Mouse (Mus musculus) kidney, embryonic 14.5 days (tissue): ENCODE data around the gene Mapk8ip1. TPM values are rescaled to one million over a fixed set of nuclear protein-coding genes. Genes with fewer than 3 reads are reported as not detected.

Experiments
- ATAC-seq: fragments of 200-750 bp; cut with Nextera tagmentation; 2 replicates; pipeline ENCODE4 v1.8.0; 2017; ENCODE audit warnings: moderate number of reproducible peaks, mild to moderate bottlenecking, moderate TSS enrichment, moderate library complexity; ENCODE audit not compliant: low FRiP score, low TSS enrichment
- H3K27ac ChIP-seq: fragments of 300-500 bp; sonication (generic); 2 replicates; pipeline ENCODE4 v1.5.1; 2014; ENCODE audit warnings: low read depth, mild to moderate bottlenecking, low read length, moderate library complexity, mixed read lengths
- H3K27me3 ChIP-seq: fragments of 300-500 bp; sonication (generic); 2 replicates; pipeline ENCODE4 v1.6.1; 2014; ENCODE audit warnings: mild to moderate bottlenecking, low read length; ENCODE audit not compliant: control insufficient read depth, insufficient read depth
- H3K36me3 ChIP-seq: fragments of 300-500 bp; sonication (generic); 2 replicates; pipeline ENCODE4 v1.6.1; 2014; ENCODE audit warnings: low read length, mixed read lengths; ENCODE audit not compliant: control insufficient read depth, insufficient read depth
- H3K4me1 ChIP-seq: fragments of 300-500 bp; sonication (generic); 2 replicates; pipeline ENCODE4 v1.6.1; 2014; ENCODE audit warnings: low read length, mixed read lengths; ENCODE audit not compliant: control insufficient read depth, insufficient read depth
- H3K4me2 ChIP-seq: fragments of 300-500 bp; sonication (generic); replicated peaks from 2 replicates; pipeline ENCODE4 v1.6.1; 2014; ENCODE audit warnings: low read depth, mild to moderate bottlenecking, low read length
- H3K4me3 ChIP-seq: fragments of 300-500 bp; sonication (generic); 2 replicates; pipeline ENCODE4 v1.5.1; 2014; ENCODE audit warnings: mild to moderate bottlenecking, low read length
- H3K9ac ChIP-seq: fragments of 300-500 bp; sonication (generic); 2 replicates; pipeline ENCODE4 v1.6.1; 2014; ENCODE audit warnings: low read depth, mild to moderate bottlenecking, low read length, moderate library complexity
- H3K9me3 ChIP-seq: fragments of 300-500 bp; sonication (generic); 2 replicates; pipeline ENCODE4 v1.6.1; 2016; ENCODE audit warnings: low read length; ENCODE audit not compliant: control insufficient read depth
- WGBS: fragments of 180-500 bp; shearing (Covaris S2); extraction: QIAGEN DNeasy Blood & Tissue Kit; methylation state at CpG from one replicate; pipeline ENCODE4 v1.1.7; 2014; 5-methylcytosine and 5-hydroxymethylcytosine counted together
- polyA plus RNA-seq: library from polyadenylated mRNA; unstranded; fragments of >200 nt; fragmentation: Nextera tagmentation; extraction: Ambion mirVana; gene quantifications from 2 replicates; pipeline ENCODE4 v1.2.1, GENCODE M21; 2014

The Mapk8ip1 gene
- polyA plus RNA-seq, 1 experiment from 2014 or later = 15.6 TPM

DNA sequence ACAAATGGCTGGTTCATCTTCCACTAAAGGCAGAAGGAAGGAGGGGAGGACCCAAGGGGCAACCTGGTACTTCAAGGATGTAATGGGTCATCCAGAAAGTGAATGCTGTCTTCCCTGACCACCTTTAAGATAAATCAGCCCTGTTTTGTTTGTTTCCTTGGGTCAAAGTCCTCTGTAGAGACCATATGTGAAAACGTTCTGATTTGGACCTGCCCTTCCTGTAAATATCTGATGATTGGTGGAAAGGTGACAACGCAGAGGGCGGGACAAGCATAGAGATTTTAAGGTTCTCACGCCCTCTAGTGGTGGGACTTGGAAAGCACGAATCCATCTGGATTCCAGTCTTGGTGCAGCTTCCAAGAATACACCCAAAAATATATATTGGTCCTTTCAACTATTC lies 36.8 kb upstream of the Mapk8ip1 start:
- Histone ChIP-seq H3K9ac (no peak overlapping the region), H3K27ac (no peak overlapping the region), H3K27me3 (no peaks in the 10 kb centered on the region; the same call in 1 of the 2 replicates), H3K4me2 (0 out of 2 replicates have a peak overlapping the region, but pooled peaks have one; percentile 21), H3K4me3 (0 out of 2 replicates have a peak overlapping the region, but pooled peaks have one; percentile 4), H3K4me1 (peaks cover 4% of the 10 kb centered on the region), H3K36me3 (no peaks in the 10 kb centered on the region), H3K9me3 (no peaks in the 10 kb centered on the region)
- ATAC-seq = no peak
- WGBS = 2% methylated on average over 5 of the region's 5 CpGs

GRCm38 (mm10) chr2:92437366-92437765 lies 36.3 kb upstream of the Mapk8ip1 start:
- H3K27me3 ChIP-seq = no peaks in the 10 kb centered on the region; the same call in 1 of the 2 replicates
- no peak for ATAC-seq
- H3K36me3 ChIP-seq = no peaks in the 10 kb centered on the region
- 82% methylated on average over 4 of the region's 4 CpGs for WGBS
- H3K4me3 ChIP-seq = no peak overlapping the region
- no peaks in the 10 kb centered on the region for H3K9me3 ChIP-seq
- no peak overlapping the region for H3K9ac ChIP-seq
- no peak overlapping the region for H3K27ac ChIP-seq
- H3K4me2 ChIP-seq = no peak overlapping the region
- peaks cover 9% of the 10 kb centered on the region for H3K4me1 ChIP-seq

DNA sequence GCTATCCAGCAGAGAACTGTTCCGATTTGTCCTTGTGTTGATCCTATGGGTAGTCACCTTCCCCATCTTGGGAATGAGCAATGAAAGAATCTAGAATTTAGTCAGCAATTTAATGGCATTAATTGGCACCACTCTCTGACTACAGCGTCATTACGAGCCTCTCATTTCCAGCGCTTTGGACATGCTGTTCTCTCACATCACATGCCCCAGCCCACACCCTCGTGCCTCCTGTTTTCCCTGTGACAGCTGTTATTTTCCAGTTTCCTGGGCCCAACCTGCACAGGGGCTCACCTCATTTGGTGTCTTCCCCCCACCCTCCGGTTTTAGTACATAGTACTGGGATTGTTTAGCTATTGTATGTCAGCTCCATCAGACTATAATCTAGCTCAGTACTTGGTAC lies 34.0 kb upstream of the Mapk8ip1 start:
- Histone ChIP-seq H3K9ac (no peak overlapping the region), H3K9me3 (no peaks in the 10 kb centered on the region), H3K36me3 (no peaks in the 10 kb centered on the region), H3K27me3 (no peaks in the 10 kb centered on the region; the same call in 1 of the 2 replicates), H3K27ac (no peak overlapping the region), H3K4me3 (no peak overlapping the region), H3K4me2 (no peak overlapping the region), H3K4me1 (peaks cover 27% of the 10 kb centered on the region)
- 54% methylated on average over 6 of the region's 6 CpGs for WGBS
- ATAC-seq = no peak

DNA sequence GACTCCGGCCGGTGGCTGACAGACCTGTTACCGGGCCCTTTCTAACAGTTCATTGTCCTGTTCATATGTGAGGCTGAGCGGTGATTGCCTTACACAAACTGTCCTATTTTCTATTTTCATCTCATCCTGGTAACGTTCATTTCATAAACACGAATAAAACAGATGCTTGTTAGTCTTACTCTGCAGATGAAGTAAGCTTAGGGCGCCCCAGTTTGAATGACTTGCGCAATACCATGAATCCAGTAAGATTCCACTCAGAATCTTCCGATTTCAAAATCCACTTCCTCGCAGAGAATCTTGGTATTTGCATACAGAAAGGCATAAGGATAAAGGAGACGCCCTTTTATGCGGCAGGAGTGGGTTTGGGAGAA lies 33.3 kb upstream of the Mapk8ip1 start:
- peaks cover 27% of the 10 kb centered on the region for H3K4me1 ChIP-seq
- H3K4me2 ChIP-seq = peak overlapping the region; percentile 81
- H3K9me3 ChIP-seq = no peaks in the 10 kb centered on the region
- H3K9ac ChIP-seq = peak overlapping the region; percentile 50
- H3K27me3 ChIP-seq = no peaks in the 10 kb centered on the region; the same call in 1 of the 2 replicates
- H3K4me3 ChIP-seq = peak overlapping the region; percentile 81
- no peak overlapping the region for H3K27ac ChIP-seq
- 10% methylated on average over 12 of the region's 12 CpGs for WGBS
- no peaks in the 10 kb centered on the region for H3K36me3 ChIP-seq
- ATAC-seq = no peak

- Histone ChIP-seq H3K27me3 (no peaks in the 10 kb centered on the region; the same call in 1 of the 2 replicates), H3K9ac (peak within 1 kb of the TSS; percentile 84), H3K27ac (no peak within 1 kb of the TSS), H3K4me2 (peak within 1 kb of the TSS; percentile 81), H3K4me3 (peak within 1 kb of the TSS; percentile 81), H3K9me3 (no peaks in the 10 kb centered on the region), H3K4me1 (peaks cover 27% of the 10 kb centered on the region), H3K36me3 (no peaks in the 10 kb centered on the region)
- peak; percentile 98 for ATAC-seq
- WGBS = under 1% methylated on average over 64 of the region's 76 CpGs
Measured at GRCm38 (mm10) chr2:92433578-92434374, 32.7 kb upstream of the Mapk8ip1 start, which contains the start of gene Cry2. Cry2 (minus strand) TSS chr2:92434043.

DNA sequence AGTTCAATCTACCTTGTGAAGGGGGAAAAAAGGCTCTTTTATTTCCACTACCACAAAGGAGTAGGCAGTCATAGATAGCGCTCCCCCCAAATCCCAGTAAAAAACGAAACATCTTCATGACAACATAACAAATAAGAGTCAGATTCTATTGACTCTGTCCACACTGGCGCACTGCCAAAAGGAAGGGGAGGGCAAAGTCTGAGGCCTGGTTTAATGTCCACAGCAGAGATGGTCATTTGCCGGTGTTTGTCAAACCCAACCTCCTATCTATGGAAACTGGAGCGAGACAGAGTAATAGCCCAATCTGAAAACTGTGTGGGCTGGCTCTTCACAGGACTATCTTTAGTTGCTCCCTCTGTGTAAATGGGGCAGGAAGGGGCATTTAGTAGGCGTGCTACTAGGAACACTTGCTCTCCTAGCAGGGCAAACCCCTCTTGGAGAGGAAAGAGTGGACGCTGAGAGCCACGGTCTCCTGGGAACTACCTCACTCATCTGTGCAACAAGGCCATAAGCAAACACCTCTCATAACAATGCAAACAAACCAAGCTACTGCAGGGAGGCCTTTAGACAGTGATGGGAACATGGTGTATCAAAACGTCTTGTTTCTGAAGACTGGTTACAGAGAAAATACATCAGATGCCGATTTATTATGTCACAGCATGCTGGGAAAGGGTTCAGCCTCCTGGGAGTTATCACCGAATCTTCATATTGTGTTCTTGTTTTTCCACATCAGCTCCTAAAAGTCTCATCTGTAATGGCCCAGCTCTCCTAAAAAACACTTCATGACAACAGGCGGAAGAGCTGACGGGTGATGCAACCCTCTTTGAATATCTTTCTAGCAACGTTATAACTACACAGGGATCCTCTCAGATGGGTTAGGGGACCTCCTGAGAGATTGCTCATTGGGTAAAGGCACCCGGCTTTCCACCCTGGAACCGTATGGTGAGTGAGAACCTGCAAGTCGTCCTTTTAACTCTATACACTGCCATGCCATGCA lies 31.5 kb upstream of the Mapk8ip1 start:
- no peak for ATAC-seq
- Histone ChIP-seq H3K4me3 (peak overlapping the region; percentile 81), H3K9ac (peak overlapping the region; percentile 84), H3K27me3 (no peaks in the 10 kb centered on the region; the same call in 1 of the 2 replicates), H3K36me3 (no peaks in the 10 kb centered on the region), H3K27ac (no peak overlapping the region), H3K9me3 (no peaks in the 10 kb centered on the region), H3K4me2 (peak overlapping the region; percentile 63), H3K4me1 (peaks cover 27% of the 10 kb centered on the region)
- 42% methylated on average over 17 of the region's 17 CpGs for WGBS

GRCm38 (mm10) chr2:92431611-92432179 lies 30.6 kb upstream of the Mapk8ip1 start:
- Histone ChIP-seq H3K36me3 (no peaks in the 10 kb centered on the region), H3K9me3 (no peaks in the 10 kb centered on the region), H3K27ac (peak overlapping the region; percentile 26; the same call in 1 of the 2 replicates), H3K27me3 (no peaks in the 10 kb centered on the region; the same call in 1 of the 2 replicates), H3K4me2 (peak overlapping the region; percentile 63), H3K4me3 (peak overlapping the region; percentile 15), H3K4me1 (peaks cover 27% of the 10 kb centered on the region), H3K9ac (peak overlapping the region; percentile 31; the same call in 1 of the 2 replicates)
- no peak for ATAC-seq
- WGBS = 36% methylated on average over 11 of the region's 11 CpGs

DNA sequence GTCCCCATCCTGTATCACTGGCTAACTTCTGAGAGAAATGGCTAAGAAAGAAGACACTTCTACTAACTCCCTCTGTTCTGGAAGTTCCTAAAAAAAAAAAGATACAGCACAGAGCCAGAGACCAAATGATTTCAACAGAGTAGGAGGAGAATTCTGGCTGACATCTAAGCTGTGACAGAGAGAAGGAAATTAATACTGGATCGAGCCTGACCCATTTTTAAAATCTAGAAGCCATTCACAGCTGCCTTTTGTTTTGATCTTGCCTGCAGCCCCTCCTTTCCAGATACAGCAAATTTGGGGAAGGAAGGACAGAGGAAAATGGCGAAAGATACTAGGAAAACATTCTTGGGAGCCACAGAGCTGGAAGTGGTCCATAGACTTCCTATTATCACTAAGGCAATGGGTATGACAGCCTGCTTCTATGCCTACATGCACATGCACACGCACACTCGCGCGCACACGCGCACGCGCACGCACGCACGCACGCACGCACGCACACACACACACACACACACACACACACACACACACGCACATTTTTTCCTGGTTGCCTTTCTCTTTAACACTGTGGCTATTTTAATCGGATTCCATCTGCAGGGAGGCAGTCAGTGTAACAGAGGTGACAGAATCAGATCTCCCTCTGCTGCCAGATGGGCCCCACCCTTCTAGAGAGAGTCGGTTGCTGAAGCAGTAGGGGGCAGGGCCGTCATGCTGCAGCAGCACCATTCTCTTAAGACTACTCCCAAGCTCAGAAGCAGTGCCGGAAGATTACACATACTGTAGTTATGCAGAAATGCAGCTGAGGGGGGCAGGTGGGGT lies 29.9 kb upstream of the Mapk8ip1 start:
- Histone ChIP-seq H3K4me1 (peaks cover 27% of the 10 kb centered on the region), H3K27me3 (no peaks in the 10 kb centered on the region; the same call in 1 of the 2 replicates), H3K9ac (peak overlapping the region; percentile 4; the same call in 1 of the 2 replicates), H3K9me3 (no peaks in the 10 kb centered on the region), H3K4me3 (peak overlapping the region; percentile 15), H3K27ac (peak overlapping the region; percentile 26; the same call in 1 of the 2 replicates), H3K36me3 (0 out of 2 replicates have a peak, but pooled peaks cover 2% of the 10 kb centered on the region), H3K4me2 (peak overlapping the region; percentile 63)
- 61% methylated on average over 21 of the region's 21 CpGs for WGBS
- ATAC-seq = peak; percentile 17; the same call in 1 of the 2 replicates
